ENCODE assay signal across 31 mouse cellular contexts in the genomic region with DNA sequence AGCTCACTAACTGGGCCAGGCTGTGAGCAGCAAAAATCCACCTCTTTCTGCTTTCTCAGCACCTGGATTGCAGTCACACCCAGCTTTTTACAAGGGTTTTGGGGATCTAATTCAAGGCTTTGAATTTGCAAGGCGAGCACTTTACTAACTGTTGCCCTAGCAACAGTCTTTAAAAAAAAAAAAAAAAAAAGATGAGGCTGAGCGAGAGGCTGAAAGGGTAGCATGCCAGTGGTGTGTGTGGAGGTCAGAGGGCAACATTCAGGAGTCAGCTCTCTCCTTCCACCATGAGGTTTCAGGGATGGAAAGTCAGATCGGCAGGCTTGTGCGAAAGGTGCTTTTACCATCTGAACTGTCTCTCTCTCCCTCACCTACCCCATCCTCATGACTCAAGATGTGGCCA. TPM values are rescaled to one million over a fixed set of nuclear protein-coding genes. Genes with fewer than 3 reads are reported as not detected.
DNase-seq lines count a peak whose midpoint lies in the region; ATAC-seq and TF ChIP-seq lines count a peak whose summit lies in the region.
"Had no signal": no experiment of that assay in that cellular context is flagged by ENCODE, and none has a peak within 500 bp of the region (broad histone marks: within the 10 kb centered on the region; RNA-seq: fewer than 3 reads in every experiment).

No protein-coding gene starts in this region.

- no peak for TF ChIP-seq POLR2A in limb, embryonic 14.5 days (IDR thresholded peaks at IDR 0.05; ENCODE audit: borderline replicate concordance, extremely low read depth, insufficient read depth, insufficient read length)

- H3K4me3 ChIP-seq in limb, embryonic 11.5 days (ENCODE audit: low read depth, low read length) = no peak overlapping the region
- no peak overlapping the region for H3K4me3 ChIP-seq in limb, embryonic 10.5 days
- no peak overlapping the region for H3K4me3 ChIP-seq in ES-E14 (ENCODE audit: insufficient read depth in 1 of 2, low read depth in 1 of 2, low read length in 2 of 2, poor library complexity in 1 of 2, severe bottlenecking in 1 of 2)
- H3K4me3 ChIP-seq in limb, embryonic 14.5 days (replicated peaks; ENCODE audit: low read length) = no peak overlapping the region
- H3K4me3 ChIP-seq: embryonic facial prominence, embryonic 12.5 days; heart, embryonic 10.5 days; heart, embryonic 15.5 days; hindbrain, embryonic 15.5 days had no signal

- intact Hi-C loops in heart, postnatal 14 days (cut with DNase I) = no loop called here

- H3K4me1 ChIP-seq in limb, embryonic 11.5 days (ENCODE audit: control insufficient read depth, insufficient read depth, low read length) = peaks cover 3% of the 10 kb centered on the region; the same call in 1 of the 2 replicates
- peaks cover 24% of the 10 kb centered on the region for H3K4me1 ChIP-seq in limb, embryonic 10.5 days
- H3K4me1 ChIP-seq in ES-E14 (ENCODE audit: control insufficient read depth in 2 of 2, insufficient read depth in 2 of 2, low read length in 2 of 2, poor library complexity in 1 of 2) = peaks cover 0 to 11% of the 10 kb centered on the region in 2 experiments; a peak in 1 of 4 replicates
- H3K4me1 ChIP-seq in limb, embryonic 14.5 days (ENCODE audit: control insufficient read depth, insufficient read depth, low read length) = peaks cover 23% of the 10 kb centered on the region
- H3K4me1 ChIP-seq: hindbrain, embryonic 15.5 days had no signal

- 41% methylated on average over 4 of the region's 4 CpGs for WGBS in limb, embryonic 11.5 days
- 48% methylated on average over 4 of the region's 4 CpGs for WGBS in limb, embryonic 10.5 days
- WGBS in limb, embryonic 14.5 days = 52% methylated on average over 4 of the region's 4 CpGs

- no peaks in the 10 kb centered on the region for H3K36me3 ChIP-seq in limb, embryonic 11.5 days (ENCODE audit: control insufficient read depth, insufficient read depth, low read length)
- H3K36me3 ChIP-seq in limb, embryonic 10.5 days = no peaks in the 10 kb centered on the region
- no peaks in the 10 kb centered on the region for H3K36me3 ChIP-seq in ES-E14 (ENCODE audit: control insufficient read depth, insufficient read depth, low read length, poor library complexity, severe bottlenecking)
- no peaks in the 10 kb centered on the region for H3K36me3 ChIP-seq in limb, embryonic 14.5 days (ENCODE audit: control insufficient read depth, insufficient read depth, low read length)
- H3K36me3 ChIP-seq: embryonic facial prominence, embryonic 12.5 days; heart, embryonic 10.5 days; heart, embryonic 15.5 days; hindbrain, embryonic 15.5 days had no signal

- in situ Hi-C loops in ES-E14 (cut with MboI; ENCODE audit: low sequenced_read_pairs in 2 of 2, unreplicated experiment in 2 of 2) = loop anchor here in 1 of 2 experiments (25.0 kb wide), 1 partner anchor 199 kb away; no protein-coding TSS in a partner anchor

- no peaks in the 10 kb centered on the region for H3K9me3 ChIP-seq in limb, embryonic 11.5 days (ENCODE audit: control insufficient read depth, low read length)
- no peaks in the 10 kb centered on the region for H3K9me3 ChIP-seq in limb, embryonic 10.5 days (replicated peaks)
- no peaks in the 10 kb centered on the region for H3K9me3 ChIP-seq in ES-E14 (ENCODE audit: control insufficient read depth, insufficient read depth, low read depth, low read length)
- H3K9me3 ChIP-seq in limb, embryonic 14.5 days (ENCODE audit: control insufficient read depth, low read length) = no peaks in the 10 kb centered on the region
- H3K9me3 ChIP-seq: embryonic facial prominence, embryonic 12.5 days; heart, embryonic 10.5 days; heart, embryonic 15.5 days; hindbrain, embryonic 15.5 days had no signal

- H3K9ac ChIP-seq in limb, embryonic 11.5 days (ENCODE audit: low read length) = no peak overlapping the region
- peak overlapping the region; percentile 7; the same call in 1 of the 2 replicates for H3K9ac ChIP-seq in ES-E14 (ENCODE audit: insufficient read depth, low read depth, low read length, poor library complexity, severe bottlenecking)
- H3K9ac ChIP-seq in limb, embryonic 14.5 days (ENCODE audit: low read depth, low read length, severe bottlenecking) = 0 out of 2 replicates have a peak overlapping the region, but pooled peaks have one; percentile 21
- H3K9ac ChIP-seq: embryonic facial prominence, embryonic 12.5 days; heart, embryonic 15.5 days; hindbrain, embryonic 15.5 days; liver, embryonic 14.5 days; lung, embryonic 14.5 days had no signal

- ATAC-seq in limb, embryonic 11.5 days (ENCODE audit: insufficient number of reproducible peaks, low FRiP score, low TSS enrichment, low read depth) = no peak
- no peak for ATAC-seq in limb, embryonic 14.5 days (ENCODE audit: low FRiP score, low read depth)
- ATAC-seq: forebrain, embryonic 14.5 days; Patski had no signal

- no peaks in the 10 kb centered on the region for H3K27me3 ChIP-seq in limb, embryonic 11.5 days (ENCODE audit: control insufficient read depth, insufficient read depth, low read length)
- no peaks in the 10 kb centered on the region for H3K27me3 ChIP-seq in limb, embryonic 10.5 days (ENCODE audit: low read depth, poor library complexity, severe bottlenecking)
- no peaks in the 10 kb centered on the region for H3K27me3 ChIP-seq in limb, embryonic 14.5 days (ENCODE audit: control insufficient read depth, insufficient read depth, low read length)
- H3K27me3 ChIP-seq: embryonic facial prominence, embryonic 12.5 days; heart, embryonic 15.5 days; hindbrain, embryonic 15.5 days; Patski had no signal

- no peak overlapping the region for H3K4me2 ChIP-seq in limb, embryonic 11.5 days (ENCODE audit: low read depth, severe bottlenecking)
- no peak overlapping the region for H3K4me2 ChIP-seq in limb, embryonic 14.5 days (replicated peaks; ENCODE audit: low read depth, low read length, severe bottlenecking)
- H3K4me2 ChIP-seq: embryonic facial prominence, embryonic 12.5 days; heart, embryonic 15.5 days; hindbrain, embryonic 15.5 days; lung, embryonic 14.5 days had no signal

- H3K27ac ChIP-seq in limb, embryonic 11.5 days (replicated peaks; ENCODE audit: low read depth, low read length) = 0 out of 2 replicates have a peak overlapping the region, but pooled peaks have one; percentile 8
- H3K27ac ChIP-seq in limb, embryonic 10.5 days = no peak overlapping the region
- H3K27ac ChIP-seq in ES-E14 (ENCODE audit: insufficient read depth, low read depth, low read length, poor library complexity, severe bottlenecking) = no peak overlapping the region
- peak overlapping the region; percentile 41; the same call in 1 of the 2 replicates for H3K27ac ChIP-seq in limb, embryonic 14.5 days (replicated peaks; ENCODE audit: low read depth, low read length)
- H3K27ac ChIP-seq: heart, embryonic 10.5 days; heart, embryonic 15.5 days; hindbrain, embryonic 15.5 days; liver, embryonic 14.5 days had no signal

- DNase-seq in embryo, embryonic 10 days (ENCODE audit: low spot score) = peak; percentile 53
- DNase-seq in embryo, embryonic 10.5 days (ENCODE audit: low spot score) = no peak
- no peak for DNase-seq in limb, embryonic 11.5 days (ENCODE audit: low spot score)
- DNase-seq in limb, embryonic 10.5 days (ENCODE audit: low spot score) = no peak
- DNase-seq in ES-E14 (ENCODE audit: low read depth, low spot score) = no peak
- no peak for DNase-seq in limb, embryonic 14.5 days (ENCODE audit: low spot score)
- DNase-seq in lung, adult 18-20 months = no peak
- DNase-seq in heart, postnatal 14 days = no peak
- DNase-seq: adrenal gland, adult 2 months; cerebellum, adult 8-10 months; cerebellum, postnatal 25 days; embryo, embryonic 11 days; gastrocnemius, postnatal 14 days; heart, postnatal 4 days; kidney, adult 18-20 months; liver; lung, embryonic 14.5 days; lung, postnatal 14 days; thymus, adult 2 months had no signal

TF ChIP-seq in ES-E14, 5 proteins besides CTCF, POLR2A, EP300 and RAD21 (continues in another document):
- peak; percentile 63 for TF ChIP-seq MAFK (IDR thresholded peaks at IDR 0.05; ENCODE audit: insufficient read depth, low read depth, low read length)
- TF ChIP-seq CHD2 (IDR thresholded peaks at IDR 0.05; ENCODE audit: low read depth, low read length) = no peak

RNA-seq across cellular contexts. Expression of a gene that starts 16.9 kb away (rescaled TPM):
- polyA plus RNA-seq in limb, embryonic 11.5 days (2014; fragmentation: Nextera tagmentation; extraction: Ambion mirVana) = 16.5 and 18.8 TPM in 2 replicates
- polyA plus RNA-seq in limb, embryonic 10.5 days (2016; fragmentation: Nextera tagmentation; extraction: Ambion mirVana) = 16.4 and 18.1 TPM in 2 replicates
- 13.9 and 14.1 TPM in 2 replicates for total RNA-seq in ES-E14 (2012; rRNA removed)
- 34.9 and 39.0 TPM in 2 replicates for polyA plus RNA-seq in limb, embryonic 14.5 days (2012; rRNA removed)
- 15.1 and 18.5 TPM in 2 replicates for polyA plus RNA-seq in limb, embryonic 14.5 days (2014; fragmentation: Nextera tagmentation; extraction: Ambion mirVana)
- 10 to 100 TPM; 14.4 to 15.0 TPM for total RNA-seq in heart, postnatal 14 days (2021)

RNA-seq across cellular contexts. Expression of a gene that starts 37.2 kb away (rescaled TPM):
- polyA plus RNA-seq in limb, embryonic 11.5 days (2014; fragmentation: Nextera tagmentation; extraction: Ambion mirVana) = 116 and 128 TPM in 2 replicates
- 126 and 128 TPM in 2 replicates for polyA plus RNA-seq in limb, embryonic 10.5 days (2016; fragmentation: Nextera tagmentation; extraction: Ambion mirVana)
- total RNA-seq in ES-E14 (2012; rRNA removed) = 27.8 and 44.9 TPM in 2 replicates
- polyA plus RNA-seq in limb, embryonic 14.5 days (2012; rRNA removed) = 57.2 and 60.3 TPM in 2 replicates
- 82.3 and 83.5 TPM in 2 replicates for polyA plus RNA-seq in limb, embryonic 14.5 days (2014; fragmentation: Nextera tagmentation; extraction: Ambion mirVana)
- total RNA-seq in heart, postnatal 14 days (2021) = 10 to 100 TPM; 35.0 to 39.5 TPM

RNA-seq across cellular contexts. Expression of a gene that starts 47.8 kb away (rescaled TPM):
- not detected in 2 replicates for polyA plus RNA-seq in limb, embryonic 11.5 days (2014; fragmentation: Nextera tagmentation; extraction: Ambion mirVana)
- polyA plus RNA-seq in limb, embryonic 10.5 days (2016; fragmentation: Nextera tagmentation; extraction: Ambion mirVana) = 0.34 TPM in 1 of 2 replicates, not detected in the other
- 0.27 and 0.48 TPM in 2 replicates for total RNA-seq in ES-E14 (2012; rRNA removed)
- polyA plus RNA-seq in limb, embryonic 14.5 days (2012; rRNA removed) = not detected in 2 replicates
- not detected in 2 replicates for polyA plus RNA-seq in limb, embryonic 14.5 days (2014; fragmentation: Nextera tagmentation; extraction: Ambion mirVana)
- not detected for total RNA-seq in heart, postnatal 14 days (2021)
- total RNA-seq: adrenal gland, adult 2 months; gastrocnemius, postnatal 14 days; heart, postnatal 4 days; layer of hippocampus, postnatal 10 days; left cerebral cortex, adult 18-20 months; left cerebral cortex, postnatal 14 days had no signal
- polyA plus RNA-seq: adrenal gland, adult 2 months; C2C12; embryonic facial prominence, embryonic 12.5 days; forebrain, embryonic 14.5 days; heart, embryonic 15.5 days; hindbrain, embryonic 15.5 days; neural tube, embryonic 14.5 days had no signal

RNA-seq across cellular contexts. Expression of a gene that starts 56.5 kb away (rescaled TPM):
- 119 and 126 TPM in 2 replicates for polyA plus RNA-seq in limb, embryonic 11.5 days (2014; fragmentation: Nextera tagmentation; extraction: Ambion mirVana)
- 122 and 143 TPM in 2 replicates for polyA plus RNA-seq in limb, embryonic 10.5 days (2016; fragmentation: Nextera tagmentation; extraction: Ambion mirVana)
- 169 and 189 TPM in 2 replicates for total RNA-seq in ES-E14 (2012; rRNA removed)
- 54.9 and 123 TPM in 2 replicates for polyA plus RNA-seq in limb, embryonic 14.5 days (2012; rRNA removed)
- polyA plus RNA-seq in limb, embryonic 14.5 days (2014; fragmentation: Nextera tagmentation; extraction: Ambion mirVana) = 99.0 and 103 TPM in 2 replicates
- 10 to 100 TPM; 19.5 to 24.2 TPM for total RNA-seq in heart, postnatal 14 days (2021)

RNA-seq across cellular contexts. Expression of a gene that starts 56.7 kb away (rescaled TPM):
- 42.2 and 42.7 TPM in 2 replicates for polyA plus RNA-seq in limb, embryonic 11.5 days (2014; fragmentation: Nextera tagmentation; extraction: Ambion mirVana)
- 41.8 and 46.1 TPM in 2 replicates for polyA plus RNA-seq in limb, embryonic 10.5 days (2016; fragmentation: Nextera tagmentation; extraction: Ambion mirVana)
- 37.8 and 39.1 TPM in 2 replicates for total RNA-seq in ES-E14 (2012; rRNA removed)
- polyA plus RNA-seq in limb, embryonic 14.5 days (2012; rRNA removed) = 56.7 and 68.1 TPM in 2 replicates
- polyA plus RNA-seq in limb, embryonic 14.5 days (2014; fragmentation: Nextera tagmentation; extraction: Ambion mirVana) = 37.8 and 40.9 TPM in 2 replicates
- total RNA-seq in heart, postnatal 14 days (2021) = 10 to 100 TPM; 18.6 to 18.9 TPM

Comparison
In these comparisons a context has a peak if more than half of its experiments do, and no peak if none do; other contexts are left out.
1. H3K27ac ChIP-seq: peak in limb, embryonic 11.5 days (single experiment) and limb, embryonic 14.5 days (single experiment); none in limb, embryonic 10.5 days (single experiment) and ES-E14 (single experiment).